Mouse (Mus musculus): ENCODE data around the gene Vps41.

The Vps41 gene

GRCm38 (mm10) chr13:18791724-18792123, 74.6 kb downstream of the Vps41 start:
- DNase-seq (ENCODE audit: low read depth, low spot score) = no peak

- DNase-seq (ENCODE audit: low read depth, low spot score) = no peak
Observed at GRCm38 (mm10) chr13:18794454-18794853, 77.4 kb downstream of the Vps41 start.

GRCm38 (mm10) chr13:18797555-18797954, 80.5 kb downstream of the Vps41 start:
- no peak for DNase-seq (ENCODE audit: low read depth, low spot score)

GRCm38 (mm10) chr13:18800434-18800833, 83.3 kb downstream of the Vps41 start:
- DNase-seq (ENCODE audit: low read depth, low spot score) = no peak

- no peak for DNase-seq (ENCODE audit: low read depth, low spot score)
Observed at GRCm38 (mm10) chr13:18809465-18809864, 92.4 kb downstream of the Vps41 start.

GRCm38 (mm10) chr13:18809978-18810675, 93.0 kb downstream of the Vps41 start:
- DNase-seq (ENCODE audit: low read depth, low spot score) = peak; percentile 67

- DNase-seq (ENCODE audit: low read depth, low spot score) = no peak
Observed at GRCm38 (mm10) chr13:18824420-18825123, 107.5 kb downstream of the Vps41 start.

- no peak for DNase-seq (ENCODE audit: low read depth, low spot score)
Observed at GRCm38 (mm10) chr13:18827029-18827428, 109.9 kb downstream of the Vps41 start.

GRCm38 (mm10) chr13:18830486-18830885, 113.4 kb downstream of the Vps41 start:
- DNase-seq (ENCODE audit: low read depth, low spot score) = no peak

- no peak for DNase-seq (ENCODE audit: low read depth, low spot score)
Observed at GRCm38 (mm10) chr13:18839231-18839630, 122.1 kb downstream of the Vps41 start.

GRCm38 (mm10) chr13:18840366-18840765, 123.3 kb downstream of the Vps41 start:
- no peak for DNase-seq (ENCODE audit: low read depth, low spot score)

- DNase-seq (ENCODE audit: low read depth, low spot score) = no peak
Observed at GRCm38 (mm10) chr13:18841019-18841418, 123.9 kb downstream of the Vps41 start.

- DNase-seq (ENCODE audit: low read depth, low spot score) = no peak
Observed at GRCm38 (mm10) chr13:18841752-18842282, 124.7 kb downstream of the Vps41 start.

- DNase-seq (ENCODE audit: low read depth, low spot score) = no peak
Observed at GRCm38 (mm10) chr13:18842556-18842955, 125.5 kb downstream of the Vps41 start.

- DNase-seq (ENCODE audit: low read depth, low spot score) = no peak
Observed at GRCm38 (mm10) chr13:18843546-18843945, 126.5 kb downstream of the Vps41 start.

GRCm38 (mm10) chr13:18847386-18847785, 130.3 kb downstream of the Vps41 start:
- no peak for DNase-seq (ENCODE audit: low read depth, low spot score)

GRCm38 (mm10) chr13:18849563-18849962, 132.5 kb downstream of the Vps41 start:
- no peak for DNase-seq (ENCODE audit: low read depth, low spot score)

GRCm38 (mm10) chr13:18851182-18851581, 134.1 kb downstream of the Vps41 start:
- DNase-seq (ENCODE audit: low read depth, low spot score) = no peak

GRCm38 (mm10) chr13:18852718-18853117, 135.6 kb downstream of the Vps41 start:
- DNase-seq (ENCODE audit: low read depth, low spot score) = no peak

GRCm38 (mm10) chr13:18856026-18856802, 139.1 kb downstream of the Vps41 start:
- no peak for DNase-seq (ENCODE audit: low read depth, low spot score)

- DNase-seq (ENCODE audit: low read depth, low spot score) = no peak
Observed at GRCm38 (mm10) chr13:18858183-18858582, 141.1 kb downstream of the Vps41 start.

GRCm38 (mm10) chr13:18859389-18859788, 142.3 kb downstream of the Vps41 start:
- DNase-seq (ENCODE audit: low read depth, low spot score) = no peak
